Mouse (Mus musculus) thymus, adult 2 months (tissue): Measurements from ENCODE around the gene Fut8. TPM values are rescaled to one million over a fixed set of nuclear protein-coding genes. Genes with fewer than 3 reads are reported as not detected.
"Not testable (repeated sequence)": the region's sequence is repeated elsewhere in the genome, so short reads cannot be mapped to it uniquely, and the experiment has no call there.

Source experiments
- DNase-seq: peaks from one replicate; pipeline ENCODE4 v3.0.0; 2021
- H3K27ac ChIP-seq: fragments of 200-500 bp; 2 replicates; pipeline ENCODE4 v1.5.1; 2012; ENCODE audit warnings: low read length, control low read depth; ENCODE audit not compliant: control insufficient read depth, insufficient read depth
- H3K27me3 ChIP-seq: fragments of 200-500 bp; 2 replicates; pipeline ENCODE4 v1.6.1; 2012; ENCODE audit warnings: mild to moderate bottlenecking, low read length, moderate library complexity, mixed read lengths; ENCODE audit not compliant: control insufficient read depth, insufficient read depth
- H3K36me3 ChIP-seq: fragments of 200-500 bp; 2 replicates; pipeline ENCODE4 v1.6.1; 2012; ENCODE audit warnings: mild to moderate bottlenecking, low read length, moderate library complexity; ENCODE audit not compliant: control insufficient read depth, insufficient read depth
- H3K4me1 ChIP-seq: fragments of 200-500 bp; replicated peaks from 2 replicates; pipeline ENCODE4 v1.6.1; 2012; ENCODE audit warnings: low read length; ENCODE audit not compliant: control insufficient read depth, insufficient read depth
- H3K4me3 ChIP-seq: fragments of 200-500 bp; 2 replicates; pipeline ENCODE4 v1.5.1; 2012; ENCODE audit warnings: mild to moderate bottlenecking, low read length, control low read depth, moderate library complexity; ENCODE audit not compliant: control insufficient read depth, insufficient read depth
- CTCF ChIP-seq: fragments of 200-500 bp; IDR thresholded peaks from 2 replicates; pipeline ENCODE4 v1.5.1; 2012; ENCODE audit warnings: mild to moderate bottlenecking, control low read depth, low read length, moderate library complexity, borderline replicate concordance; ENCODE audit not compliant: control insufficient read depth, poor library complexity, insufficient read depth; ENCODE audit errors: extremely low read depth
- POLR2A ChIP-seq: fragments of 200-500 bp; IDR thresholded peaks from 2 replicates; pipeline ENCODE4 v1.6.1; 2012; ENCODE audit warnings: mild to moderate bottlenecking, low read length, control low read depth, moderate library complexity; ENCODE audit not compliant: control insufficient read depth, poor library complexity, insufficient read depth; ENCODE audit errors: extremely low read depth
- WGBS: fragments of 180-500 bp; shearing (Covaris S2); methylation state at CpG from one replicate; pipeline ENCODE4 v1.1.7; 2018; 5-methylcytosine and 5-hydroxymethylcytosine counted together
- polyA plus RNA-seq: library from polyadenylated mRNA; depleted of rRNA; stranded (reverse); fragments of >200 nt; gene quantifications from 2 replicates; pipeline ENCODE4 v1.2.3, GENCODE M21; 2012

The Fut8 gene
- polyA plus RNA-seq, 1 experiment = 10.8 TPM

- no peak for DNase-seq
- H3K4me3 ChIP-seq = no peak overlapping the region
- 87% methylated on average over 3 of the region's 3 CpGs for WGBS
- H3K27ac ChIP-seq = no peak overlapping the region
- TF ChIP-seq CTCF = no peak
- no peak for TF ChIP-seq POLR2A
- H3K4me1 ChIP-seq = no peaks in the 10 kb centered on the region
- no peaks in the 10 kb centered on the region for H3K36me3 ChIP-seq
- H3K27me3 ChIP-seq = no peaks in the 10 kb centered on the region
Observed at GRCm38 (mm10) chr12:77511631-77512030, 273.7 kb downstream of the Fut8 start.

GRCm38 (mm10) chr12:77516805-77517204 is 278.9 kb downstream of the Fut8 start:
- WGBS = 91% methylated on average over 6 of the region's 6 CpGs
- no peaks in the 10 kb centered on the region for H3K27me3 ChIP-seq
- no peak for DNase-seq

GRCm38 (mm10) chr12:77517691-77518090 is 279.8 kb downstream of the Fut8 start:
- Histone ChIP-seq H3K36me3 (no peaks in the 10 kb centered on the region), H3K27me3 (no peaks in the 10 kb centered on the region), H3K27ac (no peak overlapping the region), H3K4me3 (no peak overlapping the region), H3K4me1 (no peaks in the 10 kb centered on the region; the same call in 1 of the 2 replicates)
- WGBS = 95% methylated on average over 12 of the region's 12 CpGs
- no peak for TF ChIP-seq CTCF
- no peak for TF ChIP-seq POLR2A
- no peak for DNase-seq

More at GRCm38 (mm10) chr12:77516805-77517204, 278.9 kb downstream of the Fut8 start:
- no peak overlapping the region for H3K4me3 ChIP-seq
- H3K36me3 ChIP-seq = no peaks in the 10 kb centered on the region
- TF ChIP-seq POLR2A (no peak), CTCF (no peak)
- H3K4me1 ChIP-seq = no peaks in the 10 kb centered on the region; the same call in 1 of the 2 replicates
- H3K27ac ChIP-seq = no peak overlapping the region

DNA sequence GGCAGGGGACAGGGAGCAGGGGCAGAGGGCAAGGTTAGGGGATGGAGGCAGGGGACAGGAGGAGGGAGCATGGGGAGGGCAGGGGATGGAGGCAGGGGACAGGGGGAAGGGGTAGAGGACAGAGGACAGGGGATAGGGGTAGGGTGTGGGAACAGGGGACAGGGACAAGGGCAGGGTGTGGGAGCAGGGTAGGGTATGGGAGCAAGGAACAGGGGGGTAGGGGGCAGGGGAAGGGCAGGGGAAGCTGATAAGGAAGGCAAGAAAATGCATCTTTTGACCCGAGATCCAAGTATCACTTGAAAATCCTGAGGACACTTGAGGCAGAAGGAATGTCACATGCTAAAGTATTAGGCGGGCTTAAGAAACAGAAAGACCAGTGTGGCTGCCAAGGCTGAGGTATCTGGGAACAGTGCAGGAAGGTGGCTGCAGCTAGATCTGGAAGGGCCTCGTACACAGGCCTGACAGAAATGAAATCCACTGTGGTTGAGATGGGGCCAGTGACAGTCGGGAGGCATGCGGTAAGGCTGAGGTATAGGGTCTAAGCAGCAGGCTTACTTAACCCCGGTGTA is 281.7 kb downstream of the Fut8 start:
- Histone ChIP-seq H3K27ac (no peak overlapping the region), H3K36me3 (no peaks in the 10 kb centered on the region), H3K27me3 (no peaks in the 10 kb centered on the region), H3K4me1 (no peaks in the 10 kb centered on the region; the same call in 1 of the 2 replicates), H3K4me3 (no peak overlapping the region)
- no peak for TF ChIP-seq CTCF
- no peak for TF ChIP-seq POLR2A
- DNase-seq = no peak
- 88% methylated on average over 6 of the region's 6 CpGs for WGBS

DNA sequence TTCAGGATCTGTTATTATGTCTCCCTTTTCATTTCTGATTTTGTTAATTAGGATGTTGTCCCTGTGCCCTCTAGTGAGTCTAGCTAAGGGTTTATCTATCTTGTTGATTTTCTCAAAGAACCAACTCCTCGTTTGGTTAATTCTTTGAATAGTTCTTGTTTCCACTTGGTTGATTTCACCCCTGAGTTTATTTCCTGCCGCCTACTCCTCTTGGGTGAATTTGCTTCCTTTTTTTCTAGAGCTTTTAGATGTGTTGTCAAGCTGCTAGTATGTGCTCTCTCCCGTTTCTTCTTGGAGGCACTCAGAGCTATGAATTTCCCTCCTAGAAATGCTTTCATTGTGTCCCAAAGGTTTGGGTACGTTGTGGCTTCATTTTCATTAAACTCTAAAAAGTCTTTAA is 286.1 kb downstream of the Fut8 start:
- not testable (repeated sequence) for H3K36me3 ChIP-seq

More for the DNA sequence above, 286.1 kb downstream of the Fut8 start:
- not testable (repeated sequence) for H3K4me1 ChIP-seq, H3K27me3 ChIP-seq, H3K27ac ChIP-seq, H3K4me3 ChIP-seq, DNase-seq
- WGBS = 30% methylated on average over 4 of the region's 4 CpGs
